Mouse (Mus musculus) retina, embryonic 14.5 days (tissue): Measurements from ENCODE around the gene Tsen15.
"Not testable (repeated sequence)": the region's sequence is repeated elsewhere in the genome, so short reads cannot be mapped to it uniquely, and the experiment has no call there.

ENCODE experiments used
- DNase-seq: peaks from one replicate; pipeline ENCODE4 v3.0.0-alpha.2; 2015; ENCODE audit warnings: low spot score

Tsen15 gene

DNA sequence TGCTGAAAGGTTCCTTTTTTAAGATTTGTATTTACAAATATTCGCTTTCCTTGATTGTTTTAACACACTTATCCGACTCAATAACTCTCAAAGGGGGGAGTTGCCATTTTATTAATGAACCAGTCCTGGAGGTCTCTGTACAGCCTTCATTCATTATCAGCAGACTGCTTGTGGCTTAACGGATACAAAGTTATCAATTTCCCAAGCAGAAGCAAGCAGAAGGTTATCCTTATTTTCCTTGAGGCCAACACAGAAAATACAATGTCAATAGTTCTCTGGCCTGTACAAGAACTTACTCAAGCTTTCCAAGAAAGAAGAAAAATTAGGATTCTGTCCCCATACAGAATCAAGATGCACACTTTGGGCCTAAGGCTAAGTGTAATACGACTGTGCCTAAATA is 795 bp downstream of the Tsen15 start:
- not testable (repeated sequence) for DNase-seq

GRCm38 (mm10) chr1:152384589-152384988 is 1.9 kb downstream of the Tsen15 start:
- no peak for DNase-seq

- DNase-seq = no peak
These were observed 8.2 kb downstream of the Tsen15 start for GRCm38 (mm10) chr1:152378311-152378710.

DNA sequence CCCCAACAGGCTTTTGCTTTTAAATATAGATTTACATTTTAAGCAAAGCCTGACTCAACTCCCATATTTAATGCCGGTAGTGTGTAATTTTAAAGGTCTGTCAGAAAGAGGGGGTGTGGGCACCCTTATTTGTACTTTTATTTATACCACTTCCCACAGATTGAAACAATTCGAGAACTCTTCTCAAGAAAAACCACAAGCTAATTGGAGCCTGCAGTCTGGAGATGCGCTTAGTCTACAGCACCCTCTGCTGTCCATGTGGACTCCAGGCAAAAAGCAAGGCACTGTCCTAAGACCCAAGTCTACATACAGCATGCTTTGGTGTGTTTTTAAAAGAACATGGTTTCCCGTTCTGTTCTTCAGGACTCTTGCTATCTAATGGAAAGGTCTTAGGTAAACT is 17.3 kb downstream of the Tsen15 start:
- DNase-seq = peak; percentile 81

DNA sequence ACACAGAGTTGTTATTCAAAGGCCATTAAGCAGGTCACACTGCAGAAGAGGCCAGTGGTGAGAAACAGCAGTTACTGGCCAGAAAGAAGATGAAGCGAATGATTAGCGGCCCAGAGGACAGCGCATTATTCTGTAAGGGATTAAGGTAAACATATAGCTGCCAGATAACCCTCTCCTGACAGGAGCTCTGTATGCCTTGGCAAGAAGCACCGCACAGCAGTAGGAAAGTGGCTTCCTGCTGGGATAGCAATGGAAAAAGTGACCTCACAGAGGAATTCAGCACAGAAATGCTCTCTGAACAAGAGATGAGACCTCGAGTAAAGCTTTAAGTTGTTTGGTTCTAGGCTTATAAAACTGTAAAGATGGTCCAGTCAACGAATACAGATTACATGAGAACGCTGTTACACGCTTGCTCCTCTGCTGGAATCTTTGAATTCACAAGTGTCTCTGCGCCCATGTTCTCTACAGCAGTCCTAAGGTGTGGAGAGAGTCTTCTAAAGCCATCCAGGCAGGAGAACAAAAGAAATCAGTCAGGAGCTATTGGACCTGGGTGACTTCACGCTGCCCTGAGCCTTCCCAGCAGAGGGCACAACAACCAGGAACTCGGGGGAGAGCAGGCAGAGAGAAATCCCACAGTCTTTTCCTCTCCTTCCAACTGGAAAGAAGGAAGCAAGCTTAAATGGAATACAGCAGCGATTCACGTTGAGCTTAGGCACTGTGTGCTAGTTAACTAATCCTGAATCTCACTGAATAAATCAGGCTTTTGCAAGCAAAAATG is 18.0 kb downstream of the Tsen15 start:
- peak; percentile 12 for DNase-seq

DNA sequence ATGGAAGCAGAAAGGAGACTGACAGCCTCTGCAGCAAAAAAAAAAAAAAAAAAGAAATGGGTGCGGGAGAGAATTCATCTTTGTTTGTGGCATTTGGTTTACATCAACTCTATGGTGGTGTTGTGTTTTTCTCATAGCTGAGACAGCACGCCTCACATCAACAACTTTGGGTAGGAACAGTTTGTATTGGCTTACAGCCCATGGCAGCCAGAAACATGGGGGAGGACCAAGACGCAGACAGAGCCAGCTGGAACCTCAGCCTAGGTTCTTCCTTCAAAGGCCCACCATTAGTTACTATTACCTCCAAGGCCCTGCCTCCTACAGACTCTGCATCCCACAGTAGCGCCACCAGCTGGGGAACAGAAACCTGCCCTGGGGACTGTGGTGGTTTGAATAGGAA is 29.8 kb downstream of the Tsen15 start:
- DNase-seq = no peak

- DNase-seq = no peak
These were observed 38.5 kb downstream of the Tsen15 start for GRCm38 (mm10) chr1:152347946-152348345.

GRCm38 (mm10) chr1:152324024-152324423 is 62.5 kb downstream of the Tsen15 start:
- no peak for DNase-seq
